ENCODE assay signal across 15 mouse cellular contexts in the genomic region with DNA sequence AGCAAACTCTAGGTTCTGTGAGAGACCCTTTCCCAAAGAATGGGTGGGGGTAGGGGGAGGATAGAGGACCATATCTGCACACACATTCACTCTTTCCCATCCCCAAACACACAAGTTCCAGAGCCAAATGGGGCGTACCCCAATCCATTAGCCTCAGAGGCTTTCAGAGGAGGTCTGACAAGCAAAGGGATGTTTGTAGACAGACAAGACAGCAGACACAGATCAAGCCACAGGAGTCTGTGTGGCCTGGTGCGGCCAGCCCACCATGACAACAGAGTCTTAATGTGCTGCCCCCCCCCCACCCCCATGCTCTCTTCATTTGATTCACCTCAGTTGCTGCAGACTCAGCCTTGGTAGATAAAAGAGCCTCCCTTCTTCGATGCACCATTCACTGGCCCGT. TPM values are rescaled to one million over a fixed set of nuclear protein-coding genes. Genes with fewer than 3 reads are reported as not detected.
"Had no signal": no experiment of that assay in that cellular context is flagged by ENCODE, and none has a peak within 500 bp of the region (broad histone marks: within the 10 kb centered on the region; RNA-seq: fewer than 3 reads in every experiment).

No protein-coding gene starts in this region.

- H3K27me3 ChIP-seq: liver, embryonic 12.5 days had no signal

- H3K9me3 ChIP-seq: limb, embryonic 15.5 days; liver, embryonic 12.5 days had no signal

- H3K4me1 ChIP-seq: liver, embryonic 12.5 days had no signal

- H3K36me3 ChIP-seq: limb, embryonic 15.5 days; liver, embryonic 12.5 days had no signal

- H3K4me2 ChIP-seq: limb, embryonic 15.5 days; liver, embryonic 12.5 days; lung, embryonic 14.5 days; midbrain, embryonic 11.5 days had no signal

- DNase-seq: kidney, adult 18-20 months; kidney, postnatal 25 days; layer of hippocampus, adult 9-11 months; layer of hippocampus, postnatal 36 days; lung, embryonic 14.5 days; lung, postnatal 10 days; lung, postnatal 4 days; thymus, postnatal 4 days had no signal

- H3K27ac ChIP-seq: limb, embryonic 15.5 days; liver, embryonic 12.5 days; stomach, postnatal 0 days had no signal

- H3K4me3 ChIP-seq: limb, embryonic 15.5 days; liver, embryonic 12.5 days had no signal

- ATAC-seq: liver, embryonic 12.5 days had no signal

- H3K9ac ChIP-seq: limb, embryonic 15.5 days; liver, embryonic 12.5 days; lung, embryonic 14.5 days had no signal

RNA-seq across cellular contexts. Expression of a gene that starts 27.2 kb away (rescaled TPM):
- total RNA-seq: megakaryocyte, adult 5-6 weeks; neutrophil, adult 5-6 weeks had no signal
- polyA plus RNA-seq: liver, embryonic 16.5 days had no signal
